Mouse (Mus musculus) large intestine, adult 2 months (tissue): ENCODE measurements at regions not wholly inside any gene's neighbourhood (a gene's known extent, or its start where the extent isn't known, plus 50 kb on each side); places are given as distances from the start of the nearest gene placed in this dataset.

Source experiments
- DNase-seq: peaks from one replicate; pipeline ENCODE4 v3.0.0-alpha.2; 2012; ENCODE audit warnings: low read depth, low spot score
- WGBS: fragments of 180-500 bp; shearing (Covaris S2); methylation state at CpG from one replicate; pipeline ENCODE4 v1.1.7; 2018; 5-methylcytosine and 5-hydroxymethylcytosine counted together

DNA sequence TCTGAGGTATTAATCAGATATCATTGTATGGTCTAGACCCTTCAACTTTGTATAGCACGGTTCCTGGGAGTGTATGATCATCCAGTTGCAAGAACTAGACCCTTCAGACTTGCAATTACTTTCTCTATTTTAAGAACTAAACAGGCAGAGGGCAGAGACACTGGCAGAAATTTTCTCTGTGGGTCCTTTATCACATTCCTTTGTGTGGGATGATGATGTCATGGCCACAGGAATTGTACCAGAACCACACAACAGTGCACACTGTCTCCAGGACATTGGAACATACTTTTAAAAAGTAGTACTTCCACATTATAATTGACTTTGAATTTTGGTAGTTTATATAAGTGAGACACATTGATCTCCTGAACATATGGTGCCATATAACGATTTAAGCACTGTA, 674.2 kb downstream of the Rfpl4b start:
- WGBS, result 65% methylated on average over 2 of the region's 2 CpGs
- no peak for DNase-seq

DNA sequence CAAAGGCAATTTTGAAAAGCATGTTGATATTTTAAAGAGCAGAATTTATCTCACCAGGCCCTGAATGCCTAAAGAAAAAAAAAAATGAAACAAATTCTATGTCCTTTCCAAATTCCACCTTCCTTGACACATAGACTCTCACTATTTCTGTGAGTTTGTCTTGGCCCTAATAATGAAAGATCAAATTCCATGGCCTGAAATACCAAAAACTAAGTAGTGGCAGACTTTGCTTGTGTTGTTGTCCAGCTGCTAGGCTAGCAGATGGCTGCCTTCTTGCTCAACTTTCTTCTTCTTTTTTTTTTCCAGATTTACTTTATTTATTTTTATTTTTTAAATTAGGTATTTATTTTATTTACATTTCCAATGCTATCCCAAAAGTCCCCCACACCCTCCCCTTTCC, 682.4 kb downstream of the Rfpl4b start:
- no peak for DNase-seq

DNA sequence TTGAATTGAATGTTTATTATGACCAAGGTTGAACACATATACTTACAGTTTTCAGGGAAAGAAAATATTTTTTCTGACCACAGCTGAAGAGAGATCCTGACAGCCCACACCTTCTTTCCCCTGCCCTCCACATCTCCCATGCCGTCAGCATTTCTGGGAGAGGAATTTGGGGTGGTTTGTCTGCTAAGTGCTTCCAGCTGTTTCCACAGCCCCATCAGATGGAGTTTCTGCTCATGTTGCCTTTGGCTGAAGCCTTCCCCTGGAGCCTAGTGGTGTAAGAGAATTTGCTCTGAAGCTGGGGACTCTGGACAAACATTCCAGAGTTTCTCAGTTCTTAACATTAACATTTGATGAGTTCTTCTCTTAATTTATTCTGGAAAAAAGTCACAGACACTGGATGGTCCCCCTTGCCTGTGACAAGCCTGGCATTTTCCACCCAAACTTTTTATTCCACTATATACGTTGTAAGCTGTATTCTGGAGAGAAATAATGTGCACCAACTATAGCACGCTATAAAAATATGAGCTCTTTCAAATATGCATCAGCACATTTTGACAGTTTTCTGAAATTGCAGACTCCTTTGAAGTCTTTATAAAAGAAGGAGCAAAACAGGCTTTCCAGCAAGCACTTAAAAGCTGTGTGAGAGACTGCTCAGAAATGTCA, 699.5 kb downstream of the Rfpl4b start:
- 75% methylated on average over 3 of the region's 3 CpGs for WGBS

DNA sequence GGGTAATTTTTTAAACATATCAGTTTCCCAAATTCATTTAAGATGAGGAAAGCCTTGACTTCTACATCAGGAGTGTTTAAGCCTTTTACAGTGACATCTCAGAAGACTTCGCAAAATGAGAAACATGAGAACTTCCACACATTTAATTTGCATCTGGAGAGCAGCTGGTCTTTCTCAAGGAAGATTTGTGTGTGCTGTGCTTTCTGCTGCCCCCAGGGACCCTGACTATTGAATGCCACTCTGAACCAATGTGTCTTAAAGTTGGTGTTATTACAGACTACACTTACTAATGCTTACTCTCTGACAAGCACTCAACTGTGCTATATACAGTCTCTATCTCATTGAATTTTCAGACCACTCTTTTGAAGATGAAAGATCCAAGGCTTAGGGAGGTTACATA, 703.0 kb downstream of the Rfpl4b start:
- 78% methylated on average over 1 of the region's 1 CpGs for WGBS
- no peak for DNase-seq

More for the DNA sequence above, 699.5 kb downstream of the Rfpl4b start:
- no peak for DNase-seq

DNA sequence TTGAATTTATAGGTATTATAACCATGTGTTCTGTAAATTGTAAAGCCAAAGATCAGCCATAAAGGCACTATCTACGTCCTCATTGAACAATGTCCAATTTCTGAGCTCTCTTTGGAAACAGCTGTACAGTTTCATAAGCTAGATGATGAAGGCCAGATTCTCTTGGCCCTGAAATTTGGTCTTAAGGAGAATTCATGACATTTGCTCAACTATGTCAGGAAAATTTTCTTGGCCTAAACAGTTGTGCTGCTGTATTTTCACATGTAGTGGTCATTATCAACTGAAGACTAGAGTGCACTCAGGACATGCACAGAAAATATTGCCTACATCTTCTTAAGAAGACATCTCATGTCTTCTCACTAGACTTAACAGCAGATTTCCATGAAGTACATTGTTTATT, 705.1 kb downstream of the Rfpl4b start:
- no peak for DNase-seq
- 40% methylated on average over 1 of the region's 1 CpGs for WGBS

DNA sequence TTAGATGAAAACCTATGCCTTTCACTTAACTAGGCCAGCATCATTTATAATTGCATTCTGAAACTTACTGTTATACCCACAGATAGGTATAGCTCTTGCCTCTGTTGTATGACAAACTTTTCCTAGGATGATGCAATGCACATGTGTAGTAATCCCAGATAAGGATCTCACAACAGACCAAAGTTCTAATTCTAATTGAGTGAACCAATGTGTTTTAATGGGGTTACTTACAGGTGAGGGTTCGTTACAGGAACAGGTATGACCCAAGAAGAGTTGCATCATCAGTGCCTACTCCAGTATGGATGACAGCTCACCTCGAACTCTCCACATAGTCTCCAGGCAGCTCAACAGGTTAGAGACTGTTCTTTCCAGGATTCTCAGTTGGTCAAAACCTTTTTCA, 707.4 kb downstream of the Rfpl4b start:
- no peak for DNase-seq
- WGBS, result 57% methylated on average over 2 of the region's 2 CpGs

DNA sequence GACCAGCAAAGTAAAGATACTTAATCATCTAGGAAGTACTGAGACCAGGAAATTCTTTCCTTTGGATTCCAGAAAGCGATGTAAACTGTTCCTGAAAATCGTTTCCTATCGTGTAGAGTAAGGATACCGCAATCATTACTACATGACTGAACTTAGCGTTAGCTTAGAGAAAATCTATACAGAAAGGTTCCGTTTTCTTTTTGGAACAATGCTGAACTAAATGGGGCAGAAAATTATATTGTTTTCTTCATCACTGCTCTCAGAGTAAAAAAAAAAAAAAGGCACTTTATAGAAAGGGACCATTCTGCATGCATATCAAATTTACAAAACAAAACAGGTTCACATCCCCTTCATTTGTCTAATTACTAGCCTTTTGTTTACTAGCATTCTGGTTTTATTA, 713.0 kb downstream of the Rfpl4b start:
- 88% methylated on average over 6 of the region's 6 CpGs for WGBS
- no peak for DNase-seq

DNA sequence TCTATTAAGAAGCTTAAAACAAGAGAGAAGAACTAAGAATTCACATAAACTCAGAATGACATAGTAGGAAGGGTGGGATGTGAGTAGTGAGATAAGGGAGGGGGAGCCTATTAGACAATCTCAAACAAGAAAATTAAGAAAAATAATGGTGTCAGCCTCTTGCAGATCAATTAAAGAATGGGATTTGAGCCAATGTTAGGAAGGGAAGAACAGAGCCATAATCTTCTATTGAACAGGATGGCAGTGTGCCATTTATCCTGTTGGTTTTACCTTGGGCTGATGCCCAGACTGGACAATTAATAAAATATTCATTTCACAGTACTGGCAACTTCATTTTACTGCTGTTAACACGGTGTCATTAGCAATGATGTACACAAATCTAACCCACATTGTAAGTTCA, 718.0 kb downstream of the Rfpl4b start:
- no peak for DNase-seq
- 44% methylated on average over 1 of the region's 1 CpGs for WGBS

DNA sequence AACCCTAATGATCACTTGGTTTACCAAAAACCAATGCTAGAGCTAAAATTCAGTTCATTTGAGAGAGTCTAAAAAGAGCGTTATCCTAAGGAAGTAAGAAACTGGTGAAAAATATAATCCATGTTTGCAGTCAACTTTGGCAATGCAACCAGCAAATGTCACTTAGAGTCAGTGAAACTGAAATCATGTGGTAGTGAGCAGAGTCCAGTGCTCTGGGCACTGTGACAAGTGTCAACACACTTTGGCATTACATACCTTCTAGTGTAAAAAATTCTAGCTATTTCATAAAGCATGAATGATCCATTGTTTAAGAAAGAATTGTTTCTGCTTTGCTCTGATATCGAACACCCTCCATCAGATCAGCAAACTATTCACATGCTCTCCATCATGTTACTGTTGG, 743.1 kb downstream of the Rfpl4b start:
- DNase-seq, result no peak
- 88% methylated on average over 2 of the region's 2 CpGs for WGBS

DNA sequence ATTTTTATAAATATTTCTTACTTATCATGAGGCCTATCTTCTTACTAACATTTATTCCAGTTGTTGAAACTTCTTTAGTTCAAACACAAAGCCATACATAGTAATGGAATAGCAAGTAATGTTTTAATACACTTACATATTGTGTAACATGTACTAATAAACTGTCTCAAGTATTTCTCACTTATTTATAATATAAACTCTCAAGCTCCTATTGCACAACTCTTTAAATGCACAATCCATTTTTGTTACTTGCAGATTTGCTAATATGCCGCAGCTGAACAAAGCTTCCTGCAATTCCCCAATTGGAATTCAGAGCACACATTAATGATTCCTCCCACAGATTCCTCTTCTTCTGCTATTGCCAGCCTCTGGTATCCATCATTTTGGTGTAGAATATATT, 749.2 kb downstream of the Rfpl4b start:
- DNase-seq, result no peak
- 92% methylated on average over 1 of the region's 1 CpGs for WGBS

DNA sequence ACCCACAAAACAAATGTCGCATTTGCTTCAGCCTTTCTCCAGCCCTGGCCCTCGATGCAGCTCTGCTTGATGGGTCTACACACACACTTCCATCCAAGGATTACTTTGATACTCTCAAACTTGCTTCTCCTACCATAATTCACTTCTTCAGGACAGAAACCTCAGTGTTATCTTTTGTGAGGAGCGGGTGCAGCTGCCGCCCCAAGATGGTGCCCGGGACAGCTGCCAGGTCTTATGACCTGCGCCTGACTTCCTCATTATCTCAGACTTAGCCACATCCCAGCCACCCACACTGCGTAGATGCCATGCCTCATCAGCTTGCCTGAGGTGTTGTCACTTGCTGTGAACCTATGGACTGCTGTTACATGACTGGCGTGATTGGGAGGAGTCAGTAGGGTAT, 762.5 kb downstream of the Rfpl4b start:
- DNase-seq, result no peak
- WGBS, result 88% methylated on average over 8 of the region's 8 CpGs

DNA sequence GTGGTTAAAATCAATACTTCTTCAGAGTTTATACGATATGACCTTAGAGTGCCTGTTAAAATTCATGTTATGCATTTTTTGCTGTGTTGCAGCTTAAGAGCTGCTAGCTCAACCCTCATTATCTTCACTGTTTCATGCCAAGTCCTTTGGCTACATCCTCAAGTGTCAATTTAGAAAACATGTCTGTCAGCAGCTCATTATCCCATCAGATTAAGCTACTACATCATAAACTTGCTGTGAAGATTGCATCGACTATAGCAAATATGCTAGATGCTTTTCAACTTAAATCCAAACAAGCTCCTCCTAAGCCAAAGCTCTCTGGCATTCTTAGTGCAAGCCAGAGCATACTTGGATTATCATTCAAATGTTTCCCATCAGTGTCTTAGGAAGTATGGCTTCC, 811.1 kb downstream of the Rfpl4b start:
- DNase-seq, result no peak
- WGBS, result 81% methylated on average over 2 of the region's 2 CpGs

DNA sequence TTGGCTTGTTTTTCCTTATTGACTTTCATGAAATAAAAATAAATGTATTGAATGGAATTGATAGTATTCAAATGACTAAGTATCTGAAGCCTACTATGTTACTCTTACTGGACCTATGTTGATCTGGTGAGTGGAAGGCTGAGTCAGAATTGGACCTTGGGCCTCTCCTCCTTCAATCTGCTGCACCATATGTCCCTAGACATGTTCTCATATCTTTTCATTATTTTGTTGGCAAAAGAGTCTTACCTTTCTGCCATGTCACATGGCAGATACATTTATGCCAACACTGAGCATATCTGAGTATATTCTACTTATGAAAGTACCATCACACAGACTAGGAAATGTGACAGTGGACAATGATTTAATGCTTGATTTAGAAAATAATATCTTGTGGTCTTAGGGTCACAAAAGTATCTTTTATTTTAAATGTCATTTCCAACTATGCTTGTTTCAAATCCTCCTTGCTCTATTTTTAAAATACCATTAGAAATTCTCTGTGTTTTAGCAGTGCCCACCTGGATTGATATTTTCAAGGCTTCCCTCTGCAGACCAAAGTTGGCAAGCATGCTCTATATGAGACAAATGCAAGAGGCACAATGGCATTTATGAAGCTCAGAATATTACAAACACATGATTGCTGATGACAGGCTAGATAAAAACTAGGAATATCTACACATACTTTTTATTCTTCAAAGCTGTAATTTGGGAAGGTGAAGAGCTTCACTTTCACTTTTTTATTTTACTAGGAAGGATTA, 825.7 kb downstream of the Rfpl4b start:
- no peak for DNase-seq

DNA sequence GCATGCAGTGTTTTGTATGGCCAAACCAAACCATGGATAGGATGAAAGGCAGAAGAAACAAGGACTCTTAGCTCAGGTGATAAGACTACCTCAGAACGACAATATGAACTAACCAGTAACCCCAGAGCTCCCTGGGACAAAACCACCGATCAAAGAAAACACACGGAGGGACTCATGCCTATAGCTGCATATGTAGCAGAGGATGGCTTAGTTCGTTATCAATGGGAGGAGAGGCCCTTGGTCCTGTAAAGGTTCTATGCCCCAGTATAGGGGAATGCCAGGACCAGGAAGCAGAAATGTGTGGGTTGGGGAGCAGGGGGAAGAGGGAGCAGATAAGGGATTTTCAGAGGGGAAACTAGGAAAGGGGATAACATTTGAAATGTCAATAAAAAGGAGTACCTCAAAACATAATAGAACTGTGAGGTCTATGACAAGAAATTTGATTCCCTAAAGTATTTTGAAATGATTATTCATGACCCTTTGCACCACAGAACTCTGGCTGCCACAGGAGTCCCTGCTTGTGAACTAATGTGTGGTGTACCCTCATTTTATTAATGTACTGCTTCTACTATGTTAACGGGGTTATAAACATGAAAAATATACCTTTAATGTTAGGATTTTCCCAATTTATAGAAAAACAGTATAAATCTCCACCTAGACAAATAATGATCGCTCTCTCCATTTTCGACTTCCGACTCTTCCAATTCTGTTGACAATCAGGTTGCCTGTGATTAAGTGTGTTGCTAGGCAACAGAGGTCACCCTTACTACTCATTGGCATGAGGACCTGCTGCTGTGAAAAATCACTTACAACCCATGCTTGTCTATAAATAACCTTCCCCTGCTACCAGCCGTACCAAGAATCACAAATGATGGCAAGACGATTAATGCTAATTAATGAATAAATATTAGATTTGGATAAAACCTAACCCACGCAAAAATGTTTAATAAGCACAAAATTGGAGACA, 833.0 kb downstream of the Rfpl4b start:
- WGBS, result 56% methylated on average over 11 of the region's 11 CpGs
- DNase-seq, result no peak

DNA sequence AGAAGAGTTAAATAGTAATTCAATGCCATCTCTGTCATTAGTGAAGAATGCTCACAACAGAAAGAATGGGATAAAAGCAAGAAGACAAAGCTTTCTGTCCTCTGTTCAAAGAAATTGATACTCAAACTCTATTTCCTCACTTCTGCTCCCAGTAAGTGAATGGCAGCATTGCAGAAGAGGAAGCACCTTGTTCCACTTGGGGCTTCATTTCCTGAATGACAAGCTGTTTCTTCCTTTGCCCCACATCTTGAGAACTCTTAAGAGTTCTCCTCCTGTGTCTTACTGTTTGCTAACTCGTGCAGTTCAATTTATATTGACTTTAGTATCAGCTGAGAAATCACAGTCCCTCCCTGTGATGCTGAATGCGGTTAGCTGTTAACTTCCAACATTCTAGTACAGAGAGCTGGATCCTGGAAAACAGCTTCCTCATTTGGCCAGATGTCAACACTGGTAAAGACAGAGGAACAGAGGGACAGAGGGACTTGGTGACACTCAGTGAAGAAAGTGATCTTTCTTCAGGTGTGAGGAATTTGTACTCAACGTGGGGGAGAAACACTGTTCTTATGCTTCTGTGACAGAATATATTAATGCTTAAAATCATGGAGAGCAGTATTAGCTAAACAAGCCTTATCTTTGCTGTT, 840.3 kb upstream of the Marcks start:
- WGBS, result 28% methylated on average over 3 of the region's 3 CpGs
- DNase-seq, result no peak

DNA sequence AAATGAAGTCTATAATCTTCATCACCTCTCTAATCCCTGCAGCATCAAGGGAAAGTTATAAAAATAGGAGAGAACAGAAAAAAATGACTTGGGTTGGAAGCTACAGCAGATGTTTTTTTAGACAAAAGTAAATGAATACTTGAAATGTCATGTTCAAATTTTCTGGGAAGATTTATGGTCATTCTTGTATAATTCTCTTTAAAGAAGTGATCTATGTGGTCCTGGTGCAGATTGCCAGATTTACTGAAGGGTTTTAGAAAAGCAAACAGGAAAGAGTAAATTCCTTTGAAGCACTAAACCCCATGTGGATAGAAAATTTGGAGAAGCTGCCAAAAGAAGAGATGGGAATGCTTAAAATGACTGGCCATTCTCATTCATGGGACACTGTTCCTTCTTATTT, 821.3 kb upstream of the Marcks start:
- no peak for DNase-seq

DNA sequence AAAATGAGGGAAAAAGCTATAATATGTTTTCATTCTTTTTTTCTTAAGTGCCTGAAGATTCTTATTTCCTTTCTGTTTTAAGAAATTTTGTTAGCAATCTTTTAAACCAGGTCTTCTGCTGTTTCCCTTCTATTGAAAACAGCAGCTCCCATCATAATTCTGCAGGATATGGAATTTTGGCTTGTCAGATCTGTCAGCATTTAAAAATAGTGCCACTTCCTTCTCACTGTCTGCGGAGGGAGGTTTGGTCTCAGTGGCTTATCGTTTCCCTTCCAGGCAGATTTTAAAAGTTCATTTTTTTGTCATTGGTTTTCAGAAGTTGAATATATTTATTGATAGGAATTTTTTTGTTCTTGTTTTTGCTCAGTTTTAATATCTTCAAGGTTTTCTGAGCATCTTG, 776.1 kb upstream of the Marcks start:
- 78% methylated on average over 2 of the region's 2 CpGs for WGBS
- DNase-seq, result no peak

DNA sequence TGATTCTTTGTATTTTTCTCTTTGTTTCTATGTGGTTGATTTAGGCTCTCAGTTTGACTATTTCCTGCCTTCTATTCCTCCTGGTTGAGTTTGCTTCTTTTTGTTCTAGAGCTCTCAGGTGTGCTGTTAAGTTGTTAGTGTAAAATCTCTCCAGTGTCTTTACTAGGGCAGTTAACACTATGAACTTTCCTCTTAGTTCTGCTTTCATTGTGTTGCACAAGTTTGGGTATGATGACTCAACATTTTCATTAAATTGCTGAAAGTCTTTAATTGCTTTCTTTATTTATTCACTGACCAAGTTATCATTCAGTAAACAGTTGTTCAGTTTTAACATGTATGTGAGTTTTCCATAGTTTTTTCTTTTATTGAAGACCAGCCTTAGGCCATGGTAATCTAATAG, 772.9 kb upstream of the Marcks start:
- DNase-seq, result no peak

DNA sequence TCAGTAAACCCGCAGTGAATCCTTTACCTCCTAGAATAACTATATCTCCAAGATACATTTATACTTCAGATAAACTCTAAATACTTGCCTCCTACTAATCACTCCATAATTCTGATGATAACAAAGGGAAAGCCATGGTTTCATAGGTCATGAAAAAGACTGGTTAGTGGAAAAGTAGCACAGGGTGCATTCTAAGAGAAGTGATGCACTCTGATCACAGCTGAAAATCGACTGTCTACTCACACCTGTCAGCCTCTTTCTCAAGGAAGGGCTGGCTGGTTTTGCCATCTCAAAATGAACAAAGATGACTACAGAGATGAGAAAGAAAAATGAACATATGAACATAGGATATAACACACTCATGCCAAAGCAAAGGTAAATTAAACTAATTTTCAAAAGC, 769.6 kb upstream of the Marcks start:
- DNase-seq, result no peak
- 73% methylated on average over 2 of the region's 2 CpGs for WGBS

DNA sequence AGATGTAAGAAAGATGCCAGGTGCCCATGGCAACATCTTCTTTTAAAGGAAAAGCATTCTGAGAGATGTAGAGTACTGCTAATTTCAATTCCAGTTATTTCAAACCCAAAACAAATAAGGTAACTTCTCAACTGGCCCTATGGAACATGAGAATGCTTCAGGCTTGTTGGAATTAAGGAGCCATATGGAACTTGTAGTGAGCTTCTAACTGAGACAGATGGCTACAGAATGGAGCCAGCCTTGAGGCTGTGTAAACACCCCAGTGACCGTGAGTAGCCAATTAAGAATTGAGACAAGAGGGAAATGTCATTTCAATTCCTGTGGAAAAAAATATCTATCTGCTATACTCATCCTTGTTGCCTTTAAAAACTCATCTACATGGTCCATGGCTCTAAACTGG, 769.0 kb upstream of the Marcks start:
- WGBS, result 18% methylated on average over 1 of the region's 1 CpGs
- DNase-seq, result no peak
